Mouse (Mus musculus) regulatory T cell (primary cell): ENCODE measurements around the gene Cnot2.

Source experiments
- in situ Hi-C: fragments of 300-600 bp; cut with MboI, MseI; formaldehyde crosslinking; loops from one replicate; pipeline ENCODE4 v1.15.1; 2025; ENCODE audit warnings: high pct_unique_total_duplicates

Gene Cnot2

GRCm38 (mm10) chr10:116440088-116440487, 141.2 kb downstream of the Cnot2 start:
- in situ Hi-C loops, result no loop called here

- in situ Hi-C loops, result no loop called here
Observed at GRCm38 (mm10) chr10:116435455-116435854, 145.9 kb downstream of the Cnot2 start.
